Mouse (Mus musculus) naive thymus-derived CD4-positive, alpha-beta T cell, adult 2 months (primary cell): Measurements from ENCODE around the gene Cdca3.
A peak's percentile ranks its signal among the peaks of the same experiment; 100 is the strongest.
"Not testable (repeated sequence)": the region's sequence is repeated elsewhere in the genome, so short reads cannot be mapped to it uniquely, and the experiment has no call there.

Experiments
- DNase-seq: peaks from one replicate; pipeline ENCODE4 v3.0.0-alpha.2; 2011; ENCODE audit warnings: low read depth

Gene Cdca3

DNA sequence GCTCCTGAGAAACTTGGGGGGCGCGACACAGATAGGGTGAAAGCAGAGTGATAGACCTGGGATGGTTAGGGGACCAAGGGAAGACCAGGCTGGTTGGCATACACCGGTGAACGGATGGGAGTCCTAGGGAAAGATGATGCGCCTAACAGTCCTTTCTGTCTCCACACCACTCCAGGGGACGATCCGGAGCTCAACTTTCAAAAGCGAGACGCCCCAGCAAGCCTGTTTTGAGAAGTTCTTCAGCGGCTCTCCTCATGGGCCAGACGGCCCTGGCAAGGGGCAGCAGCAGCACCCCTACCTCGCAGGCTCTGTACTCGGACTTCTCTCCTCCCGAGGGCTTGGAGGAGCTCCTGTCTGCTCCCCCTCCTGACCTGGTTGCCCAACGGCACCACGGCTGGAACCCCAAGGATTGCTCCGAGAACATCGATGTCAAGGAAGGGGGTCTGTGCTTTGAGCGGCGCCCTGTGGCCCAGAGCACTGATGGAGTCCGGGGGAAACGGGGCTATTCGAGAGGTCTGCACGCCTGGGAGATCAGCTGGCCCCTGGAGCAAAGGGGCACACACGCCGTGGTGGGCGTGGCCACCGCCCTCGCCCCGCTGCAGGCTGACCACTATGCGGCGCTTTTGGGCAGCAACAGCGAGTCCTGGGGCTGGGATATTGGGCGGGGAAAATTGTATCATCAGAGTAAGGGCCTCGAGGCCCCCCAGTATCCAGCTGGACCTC, 20.1 kb upstream of the Cdca3 start:
- peak; percentile 63 for DNase-seq

GRCm38 (mm10) chr6:124809775-124810538, 19.4 kb upstream of the Cdca3 start:
- DNase-seq = no peak

DNA sequence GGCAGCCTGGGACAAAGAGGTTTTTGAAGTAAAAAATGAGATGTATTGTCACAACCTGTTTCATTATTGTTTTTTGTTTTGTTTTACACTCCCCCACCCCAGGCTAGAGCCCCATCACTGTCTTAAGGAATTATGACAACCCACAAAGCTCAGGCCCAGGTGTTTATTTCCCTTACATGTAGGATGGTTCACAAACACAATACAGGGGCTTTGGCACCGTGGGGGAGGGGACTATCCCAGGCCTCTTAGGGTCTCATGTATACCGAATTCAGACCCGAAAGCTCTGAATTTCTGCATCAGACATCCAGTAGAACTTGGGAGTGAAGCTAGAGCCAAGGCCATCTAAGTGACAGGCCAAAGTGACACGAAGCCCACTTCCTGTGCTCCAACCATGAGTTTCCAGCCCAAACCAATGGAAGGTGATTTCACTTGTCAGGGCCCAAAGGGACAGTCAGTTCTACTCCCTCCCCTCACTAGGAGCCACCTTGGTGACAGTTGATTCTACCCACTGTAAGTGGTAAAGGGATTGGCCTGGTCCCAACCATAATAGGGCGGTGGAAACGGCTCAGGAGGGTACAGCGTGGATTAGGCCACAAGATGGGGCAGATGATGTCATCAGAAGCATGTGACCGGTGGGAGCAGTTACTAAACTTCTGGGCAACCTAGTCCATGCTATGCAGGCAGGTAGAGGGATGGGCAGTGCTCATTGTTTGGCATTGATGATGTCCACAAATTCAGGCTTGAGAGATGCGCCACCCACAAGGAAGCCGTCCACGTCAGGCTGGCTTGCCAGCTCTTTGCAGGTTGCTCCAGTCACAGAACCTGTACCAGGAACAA, 18.6 kb upstream of the Cdca3 start:
- DNase-seq = not testable (repeated sequence)

DNA sequence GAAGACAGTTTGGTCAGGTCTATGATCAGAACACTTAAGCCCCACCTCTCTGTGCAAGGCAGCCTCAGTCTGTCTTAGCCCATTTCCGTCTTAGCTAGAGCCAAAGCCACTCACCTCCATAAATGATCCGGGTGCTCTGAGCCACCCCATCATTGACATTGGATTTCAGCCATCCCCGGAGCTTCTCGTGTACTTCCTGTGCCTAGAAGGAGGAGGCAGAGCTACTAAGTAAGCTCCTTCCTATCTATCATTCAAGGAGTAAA, 18.0 kb upstream of the Cdca3 start:
- DNase-seq = no peak

DNA sequence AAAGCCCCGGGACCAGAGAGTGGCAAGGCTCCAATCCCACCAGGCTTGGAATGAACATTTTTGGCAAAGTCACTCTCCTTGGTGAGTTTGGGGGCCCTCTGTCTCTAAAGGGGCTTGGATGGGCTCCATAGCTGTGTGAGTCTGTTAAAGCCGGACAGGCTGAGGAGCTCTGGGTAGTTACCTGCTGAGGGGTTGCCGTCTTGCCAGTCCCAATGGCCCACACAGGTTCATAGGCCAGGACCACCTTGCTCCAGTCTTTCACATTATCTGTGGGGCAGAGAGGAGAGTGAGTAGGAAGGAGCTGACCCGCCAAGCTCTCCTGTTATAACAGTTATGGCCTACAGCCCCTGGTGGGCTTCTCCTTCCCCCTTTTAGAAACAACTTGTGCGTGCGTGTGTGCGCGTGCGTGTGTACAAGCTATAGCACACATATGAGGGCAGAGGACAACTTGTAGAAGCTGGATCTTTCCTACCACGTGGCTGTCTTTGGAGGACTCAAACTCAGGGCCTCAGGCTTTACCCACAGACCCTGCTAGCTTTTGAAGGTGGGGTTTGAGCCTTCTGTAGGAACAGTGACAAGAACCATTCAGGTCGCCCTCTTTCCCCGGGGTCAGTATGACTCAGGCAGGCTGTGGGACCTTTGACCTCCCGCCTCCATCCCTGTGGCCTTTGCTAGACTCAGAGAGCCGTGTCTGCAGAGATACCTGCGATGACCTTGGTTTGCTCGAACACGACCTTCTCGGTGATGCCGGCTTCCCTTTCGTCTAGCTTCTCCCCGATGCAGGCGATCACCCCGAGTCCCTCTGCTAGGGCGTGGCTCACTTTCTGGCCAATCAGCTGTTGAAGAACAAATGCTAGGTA, 17.4 kb upstream of the Cdca3 start:
- no peak for DNase-seq

DNA sequence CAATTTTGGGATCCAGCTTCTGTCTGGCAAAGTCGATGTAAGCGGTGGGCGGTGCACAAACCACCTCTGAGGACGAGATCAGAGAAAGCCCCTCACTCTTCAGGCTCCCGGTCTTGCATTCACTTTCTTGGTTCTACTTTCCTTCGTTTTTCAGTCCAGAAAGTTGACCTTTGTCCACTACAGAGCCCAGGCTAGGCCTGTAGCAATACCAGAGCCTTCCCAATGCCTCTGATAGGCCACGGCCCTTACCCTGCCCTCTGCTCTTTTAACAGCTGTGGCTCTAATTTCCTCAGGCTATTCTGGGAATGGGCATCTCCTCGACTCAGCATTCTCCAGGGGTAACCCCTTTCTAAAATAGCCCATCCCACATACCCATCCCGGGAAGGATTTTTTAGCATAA, 16.5 kb upstream of the Cdca3 start:
- no peak for DNase-seq

DNA sequence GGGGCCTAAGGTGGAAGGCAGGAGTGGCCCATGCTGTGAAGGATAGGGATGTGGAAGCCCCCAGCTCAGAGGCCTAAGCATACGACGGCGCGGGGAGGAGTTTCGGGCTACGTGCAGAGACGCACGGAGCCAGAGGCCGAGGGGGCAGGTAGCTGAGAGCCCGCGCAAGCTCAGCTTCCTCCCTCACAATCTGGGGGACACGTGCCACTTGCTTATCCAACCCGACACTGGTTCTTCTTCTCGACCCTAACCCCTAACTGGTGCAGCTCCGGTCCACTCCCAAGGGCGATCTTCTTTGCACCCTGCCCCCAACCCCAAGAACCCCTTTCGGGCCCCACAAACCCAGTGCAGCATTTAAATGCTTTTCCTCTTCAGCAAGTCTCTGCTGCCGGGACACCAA, 15.9 kb upstream of the Cdca3 start:
- DNase-seq = peak; percentile 72

DNA sequence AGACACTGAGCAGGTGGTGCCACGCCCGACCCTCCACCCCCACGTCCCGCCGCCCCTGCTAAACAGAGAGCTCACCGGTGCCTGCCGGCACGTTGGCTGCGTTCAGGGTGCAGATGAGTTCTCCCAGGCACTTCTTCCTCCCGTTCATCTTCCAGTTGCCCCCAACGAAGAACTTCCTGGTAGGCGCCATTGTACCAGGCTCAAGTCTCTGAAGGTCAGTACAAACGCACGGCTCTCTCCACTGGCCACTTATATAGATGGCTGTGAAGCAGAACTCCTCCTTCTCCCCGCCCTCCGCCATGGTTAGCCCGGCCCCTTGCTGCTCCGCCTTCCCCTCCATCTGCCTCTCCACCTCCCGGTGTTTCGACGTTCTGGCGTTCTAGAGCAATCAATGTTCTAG, 15.4 kb upstream of the Cdca3 start, which contains the start of gene Tpi1:
TSS of gene Tpi1 (minus strand) at position 364 of the 400 bp plus-strand sequence.
- DNase-seq = peak; percentile 83

DNA sequence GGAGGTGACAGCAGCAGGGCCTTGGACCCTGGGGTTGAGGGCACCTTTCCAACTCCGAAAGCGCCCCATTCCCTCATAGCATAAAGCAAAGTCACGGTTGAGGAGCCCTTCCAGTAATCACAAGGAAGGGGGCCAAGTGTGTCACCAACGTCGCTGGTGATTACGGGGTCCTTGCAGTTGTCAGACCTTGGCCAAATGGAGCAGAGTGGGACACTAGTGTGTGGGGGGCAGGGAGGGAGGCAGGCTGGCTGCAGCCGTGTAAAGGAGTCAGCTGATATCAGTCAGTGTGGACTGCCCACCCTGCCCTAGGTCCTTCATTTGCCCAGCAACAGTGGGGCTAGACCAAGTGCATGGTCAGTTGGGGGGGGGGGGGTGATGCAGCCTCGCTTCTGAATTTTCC, 14.9 kb upstream of the Cdca3 start:
- DNase-seq = no peak

DNA sequence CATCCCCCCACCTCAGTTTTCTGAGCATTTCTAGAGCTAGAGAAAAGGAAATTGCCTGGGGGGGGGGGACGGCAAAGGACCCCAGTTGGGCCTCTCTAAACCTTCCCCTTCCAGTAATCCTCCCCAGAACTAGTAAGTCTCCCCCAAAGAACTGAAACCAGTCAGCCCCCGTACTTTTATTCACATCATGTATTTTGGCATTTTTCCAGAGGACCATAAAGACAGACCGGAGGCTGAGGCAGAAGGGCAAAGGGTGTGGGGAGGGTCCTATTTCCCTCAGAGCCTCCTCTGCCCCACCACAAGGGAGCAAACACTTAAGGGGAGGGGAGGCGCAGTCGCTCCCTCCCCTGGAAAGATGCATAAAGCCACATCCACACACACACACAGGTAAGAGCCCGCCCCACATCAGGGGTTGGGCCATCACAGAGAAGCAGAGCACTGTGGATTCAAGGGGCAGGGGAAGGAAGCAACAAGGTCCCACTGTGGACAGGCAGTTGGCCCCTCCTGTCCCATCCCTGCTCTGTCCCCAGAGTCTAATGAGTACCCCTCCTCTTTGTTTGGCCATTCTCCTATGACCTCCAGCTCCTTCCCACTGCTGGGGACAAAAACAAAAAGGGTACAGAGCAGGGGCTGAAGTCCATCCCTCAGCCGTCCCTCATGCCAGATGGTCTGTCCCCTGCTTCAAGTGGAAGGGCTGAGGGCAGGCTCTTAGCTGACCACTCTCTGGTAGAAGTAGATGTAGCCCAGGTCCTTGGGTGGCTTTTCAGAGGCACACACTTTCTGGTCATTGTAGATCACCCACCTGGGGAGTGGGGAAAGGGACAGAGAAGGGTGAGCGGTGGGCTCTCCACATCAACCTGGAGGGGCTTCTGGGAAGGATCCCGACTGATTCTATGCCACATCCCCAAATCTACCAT, 14.2 kb upstream of the Cdca3 start:
- DNase-seq = no peak

GRCm38 (mm10) chr6:124816611-124817010, 12.7 kb upstream of the Cdca3 start:
- no peak for DNase-seq

DNA sequence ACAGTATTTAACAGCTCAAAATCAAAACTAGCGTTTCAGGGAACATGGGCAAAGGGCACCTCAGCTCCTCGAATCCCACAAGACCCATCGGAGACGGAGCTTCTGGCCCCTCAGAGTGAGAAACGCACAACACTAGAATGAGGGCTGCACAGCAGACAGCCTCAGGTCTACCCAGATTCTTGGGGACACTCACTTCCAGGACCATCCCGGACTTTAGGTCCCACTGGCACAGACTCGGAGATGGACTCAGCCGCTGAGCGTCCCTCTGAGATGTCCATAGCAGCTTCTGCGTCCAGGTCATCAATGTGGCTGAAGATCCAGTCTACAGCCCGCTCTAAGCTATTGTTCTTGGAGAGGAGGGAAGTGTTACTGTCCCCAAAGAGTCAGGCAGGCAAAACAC, 12.2 kb upstream of the Cdca3 start:
- no peak for DNase-seq

DNA sequence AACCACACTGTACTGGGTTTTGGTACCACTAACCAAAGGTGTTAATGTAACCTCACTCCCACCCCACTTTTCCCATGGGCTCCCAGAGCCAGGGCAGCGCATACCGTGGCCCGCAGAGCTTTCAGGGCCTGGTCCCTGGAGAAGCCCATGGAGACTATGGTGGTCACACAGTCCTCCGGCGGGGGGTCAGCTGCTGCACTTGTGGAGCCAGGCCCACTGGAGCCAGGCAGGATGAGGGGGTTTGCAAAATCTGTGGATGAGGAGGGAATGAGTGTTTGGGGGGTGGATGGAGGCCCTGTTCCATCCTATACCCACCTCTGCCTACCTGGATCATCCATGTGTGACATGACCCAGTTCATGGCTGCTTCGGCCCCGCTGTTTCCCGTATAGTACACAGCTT, 11.8 kb upstream of the Cdca3 start:
- DNase-seq = no peak

DNA sequence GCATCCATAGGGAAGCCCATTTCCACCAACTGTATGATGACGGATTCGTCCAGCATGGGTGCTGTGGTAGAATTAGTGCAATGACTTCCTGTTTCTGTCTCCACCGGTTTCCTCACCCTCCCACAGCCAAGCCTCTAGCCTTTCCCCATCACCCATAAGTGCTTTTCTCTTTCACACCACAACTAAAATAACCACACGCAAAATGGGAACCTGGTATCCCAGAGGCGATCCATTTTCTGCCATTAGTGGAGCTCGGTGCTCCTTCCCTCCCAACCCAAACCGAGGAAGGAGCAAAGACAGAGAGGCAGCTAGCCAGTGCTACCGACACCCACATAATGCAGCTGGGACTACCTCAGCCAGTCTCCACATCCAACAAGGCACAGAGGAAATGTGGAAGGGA, 11.4 kb upstream of the Cdca3 start:
- DNase-seq = no peak

DNA sequence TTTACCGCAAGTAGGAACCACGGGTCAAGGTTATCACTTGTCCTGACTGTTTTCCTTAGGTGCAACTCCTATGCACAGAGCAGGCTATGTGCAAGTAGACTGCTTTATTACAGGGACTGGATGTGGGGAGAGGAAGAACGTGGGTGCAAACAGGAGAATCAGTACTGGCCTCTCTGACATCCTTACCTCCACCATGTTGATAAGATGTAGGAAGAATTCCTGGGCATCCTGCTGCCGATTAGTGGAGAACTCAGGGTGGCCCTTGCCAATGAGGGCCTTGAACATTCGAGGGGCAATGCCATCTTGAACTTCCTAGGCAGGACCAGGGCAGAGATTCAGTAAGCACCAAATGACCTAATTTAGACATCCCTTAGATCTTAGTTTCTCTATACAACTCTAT, 8.5 kb upstream of the Cdca3 start:
- no peak for DNase-seq

- DNase-seq = no peak
Measured at GRCm38 (mm10) chr6:124822049-124822448, 7.3 kb upstream of the Cdca3 start.

DNA sequence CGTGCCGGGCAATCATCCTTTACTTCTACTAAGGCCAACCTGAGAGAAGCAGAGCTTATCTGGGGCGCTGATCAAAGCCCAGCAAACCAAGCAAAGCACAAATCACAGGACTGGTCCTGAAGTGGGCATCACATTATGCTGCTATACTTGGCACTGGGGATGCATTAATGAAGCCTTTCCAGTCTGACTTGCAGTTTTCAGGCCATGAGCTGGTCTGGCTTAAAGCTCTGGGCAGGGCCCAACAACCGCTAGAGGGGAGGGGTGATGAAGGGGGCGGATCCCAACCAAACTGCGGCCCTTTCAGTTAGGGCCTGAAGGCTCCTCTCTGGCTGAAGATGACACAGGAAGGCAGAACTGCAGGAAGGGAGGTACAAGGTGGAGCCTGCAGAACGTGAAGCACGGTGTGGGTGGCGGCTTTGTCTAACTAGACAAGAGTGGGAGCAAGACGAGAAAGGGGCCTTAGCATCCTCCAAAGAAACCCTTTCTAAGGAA, 1.2 kb upstream of the Cdca3 start:
- DNase-seq = peak; percentile 50

DNA sequence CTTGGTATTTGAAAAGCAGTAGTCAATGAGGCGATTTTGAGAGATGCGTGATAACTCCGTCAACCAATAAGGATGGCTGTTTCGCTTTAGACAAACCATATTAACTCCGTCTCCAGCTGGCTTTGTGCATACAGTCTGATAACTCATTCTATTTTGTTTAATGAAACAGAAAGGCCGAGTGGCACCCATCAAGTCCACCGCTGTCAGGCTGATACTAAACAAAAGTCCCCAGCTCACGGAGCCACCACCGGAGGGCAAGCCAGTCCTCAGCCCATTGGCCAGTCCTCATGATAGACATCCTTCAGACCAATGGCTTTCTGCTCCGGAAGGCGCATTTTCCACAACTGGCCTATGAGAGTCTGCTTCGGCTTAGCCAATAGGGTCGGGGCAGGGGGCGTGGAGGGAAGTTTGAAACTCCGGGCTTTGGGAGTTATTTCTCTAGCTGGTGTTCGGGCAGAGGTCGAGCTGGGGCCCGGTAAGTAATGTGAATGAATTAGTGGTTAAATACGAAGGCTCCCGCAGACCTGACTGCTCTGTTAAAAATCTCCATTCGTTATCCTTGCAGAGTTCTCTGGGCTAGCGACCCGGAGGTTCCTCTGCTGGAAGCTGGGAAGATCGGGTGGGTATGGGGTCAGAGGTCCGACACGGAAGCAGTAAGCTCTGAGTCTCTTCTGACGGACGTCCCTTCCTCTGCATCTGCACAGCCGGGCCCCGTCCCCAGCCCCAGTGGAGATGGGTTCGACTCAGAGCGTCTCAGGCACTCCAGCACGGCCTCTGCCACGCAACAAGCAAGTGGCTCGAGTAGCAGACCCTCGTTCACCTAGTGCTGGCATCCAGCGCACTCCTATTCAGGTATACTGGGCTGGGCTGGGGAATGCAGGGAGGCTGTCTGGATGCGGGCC, 703 bp downstream of the Cdca3 start:
- peak; percentile 95 for DNase-seq

DNA sequence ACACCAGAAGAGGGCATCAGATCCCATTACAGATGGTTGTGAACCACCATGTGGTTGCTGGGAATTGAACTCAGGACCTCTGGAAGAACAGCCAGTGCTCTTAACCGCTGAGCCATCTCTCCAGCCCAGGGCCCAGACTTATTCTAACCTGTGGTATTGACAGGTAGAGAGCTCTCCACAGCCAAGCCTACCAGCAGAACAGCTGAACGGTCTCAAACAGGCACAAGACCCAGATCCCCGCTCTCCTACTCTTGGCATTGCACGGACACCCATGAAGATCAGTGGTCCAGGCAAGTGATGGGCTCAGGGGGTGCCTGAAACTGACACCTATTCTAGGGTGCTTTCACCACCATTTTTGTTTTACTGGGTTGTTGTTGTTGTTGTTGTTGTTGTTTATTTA, 1.9 kb downstream of the Cdca3 start:
- not testable (repeated sequence) for DNase-seq

- no peak for DNase-seq
Measured at GRCm38 (mm10) chr6:124831649-124832048, 2.3 kb downstream of the Cdca3 start.
